Mouse (Mus musculus): ENCODE data around the gene Zbtb20.

DNA sequence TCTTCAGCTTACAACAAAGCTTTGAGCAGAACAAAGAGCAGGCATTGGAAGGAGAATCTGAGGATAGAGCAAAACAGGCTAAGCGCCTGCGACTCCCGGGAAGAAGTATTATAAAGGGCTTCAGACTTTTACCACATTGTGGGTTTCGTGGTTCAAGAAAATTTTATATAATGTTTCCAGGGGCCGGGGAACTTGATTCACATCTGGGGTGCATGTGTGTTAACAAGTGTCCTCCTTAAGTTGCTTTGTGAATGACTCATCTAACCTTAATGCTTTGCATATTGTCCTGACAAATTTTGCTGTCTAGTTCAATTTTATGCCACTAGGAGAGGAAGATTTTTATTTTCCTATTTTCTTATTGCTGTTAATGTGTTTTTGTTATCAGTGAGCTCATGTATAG lies 3.6 kb upstream of the Zbtb20 start:
- no peak for TF ChIP-seq CTCF (IDR thresholded peaks at IDR 0.05; ENCODE audit: control insufficient read depth, insufficient read depth, insufficient replicate concordance, low read depth, low read length)
- no peak for TF ChIP-seq POLR2A (IDR thresholded peaks at IDR 0.05; ENCODE audit: control insufficient read depth, low read depth, low read length)
